Mouse (Mus musculus): ENCODE results near the gene Pafah1b3. TPM values are rescaled to one million over a fixed set of nuclear protein-coding genes. Genes with fewer than 3 reads are reported as not detected.

Gene Pafah1b3
- 125 and 126 TPM in 2 replicates for polyA plus RNA-seq (2015; fragmentation: Nextera tagmentation; extraction: Ambion mirVana)

DNA sequence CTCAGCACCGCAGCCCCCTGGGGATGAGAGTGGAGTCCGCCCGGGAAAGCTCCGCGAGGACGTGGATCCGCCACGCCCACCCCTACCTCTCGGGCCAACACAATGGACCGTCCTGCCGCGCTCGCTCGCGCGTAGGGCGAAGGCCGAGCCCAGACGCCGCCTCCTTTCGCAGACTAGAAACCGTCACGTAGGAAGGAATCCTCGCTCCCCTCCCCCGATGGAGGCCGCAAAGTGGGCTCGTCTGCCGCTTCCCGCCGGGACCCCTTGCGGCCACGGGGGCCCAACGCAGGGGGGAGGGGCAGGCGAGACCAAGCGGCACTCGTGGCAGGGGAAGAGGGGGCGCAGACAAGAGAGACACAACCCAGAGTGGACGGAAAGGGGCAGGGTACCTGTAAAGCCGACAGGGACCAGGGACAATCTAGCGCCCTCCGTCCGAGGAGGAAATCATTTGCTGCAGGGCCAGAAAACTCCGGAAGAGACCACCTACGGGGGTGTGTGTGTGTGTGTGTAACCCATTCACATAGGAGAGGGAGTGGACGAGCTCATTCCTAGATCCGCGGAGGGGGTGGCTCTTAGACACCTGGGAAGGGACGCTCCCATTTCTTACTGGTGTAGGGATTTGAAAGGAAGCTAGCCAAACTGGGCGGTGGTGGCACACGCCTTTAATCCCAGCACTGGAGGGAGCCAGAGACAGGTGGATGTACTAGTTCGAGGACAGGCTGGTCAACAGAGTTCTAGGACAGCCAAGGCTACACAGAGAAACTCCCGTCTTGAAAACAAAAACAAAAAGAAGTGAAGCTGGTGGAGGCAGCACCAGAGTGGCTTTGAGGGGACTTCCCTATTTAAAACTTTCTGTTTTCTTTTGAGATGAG, at the start of gene Pafah1b3:
TSS of gene Pafah1b3 (minus strand) at position 533 of the 872 bp plus-strand sequence.
- ATAC-seq (ENCODE audit: low FRiP score, low TSS enrichment): peak; percentile 94
- no peaks in the 10 kb centered on the region for H3K4me1 ChIP-seq (replicated peaks; ENCODE audit: control insufficient read depth, insufficient read depth)
- H3K36me3 ChIP-seq (ENCODE audit: control insufficient read depth, insufficient read depth, low read length): peaks cover 16% of the 10 kb centered on the region
- H3K27ac ChIP-seq (replicated peaks): peak within 1 kb of the TSS; percentile 95
- no peaks in the 10 kb centered on the region for H3K9me3 ChIP-seq (ENCODE audit: control insufficient read depth, low read length)
- TF ChIP-seq CTCF (IDR thresholded peaks at IDR 0.05; ENCODE audit: low read depth) (peak; percentile 64), EP300 (optimal IDR thresholded peaks at IDR 0.05) (no peak)
- peak within 1 kb of the TSS; percentile 98 for H3K4me2 ChIP-seq (replicated peaks; ENCODE audit: low read depth)
- DNase-seq (ENCODE audit: low spot score): peak; percentile 92
- peak within 1 kb of the TSS; percentile 81 for H3K9ac ChIP-seq (ENCODE audit: low read length)
- H3K4me3 ChIP-seq (ENCODE audit: low read depth, low read length): peak within 1 kb of the TSS; percentile 84
- H3K27me3 ChIP-seq (ENCODE audit: control insufficient read depth, insufficient read depth, low read length): no peaks in the 10 kb centered on the region
- WGBS: under 1% methylated on average over 47 of the region's 52 CpGs

DNA sequence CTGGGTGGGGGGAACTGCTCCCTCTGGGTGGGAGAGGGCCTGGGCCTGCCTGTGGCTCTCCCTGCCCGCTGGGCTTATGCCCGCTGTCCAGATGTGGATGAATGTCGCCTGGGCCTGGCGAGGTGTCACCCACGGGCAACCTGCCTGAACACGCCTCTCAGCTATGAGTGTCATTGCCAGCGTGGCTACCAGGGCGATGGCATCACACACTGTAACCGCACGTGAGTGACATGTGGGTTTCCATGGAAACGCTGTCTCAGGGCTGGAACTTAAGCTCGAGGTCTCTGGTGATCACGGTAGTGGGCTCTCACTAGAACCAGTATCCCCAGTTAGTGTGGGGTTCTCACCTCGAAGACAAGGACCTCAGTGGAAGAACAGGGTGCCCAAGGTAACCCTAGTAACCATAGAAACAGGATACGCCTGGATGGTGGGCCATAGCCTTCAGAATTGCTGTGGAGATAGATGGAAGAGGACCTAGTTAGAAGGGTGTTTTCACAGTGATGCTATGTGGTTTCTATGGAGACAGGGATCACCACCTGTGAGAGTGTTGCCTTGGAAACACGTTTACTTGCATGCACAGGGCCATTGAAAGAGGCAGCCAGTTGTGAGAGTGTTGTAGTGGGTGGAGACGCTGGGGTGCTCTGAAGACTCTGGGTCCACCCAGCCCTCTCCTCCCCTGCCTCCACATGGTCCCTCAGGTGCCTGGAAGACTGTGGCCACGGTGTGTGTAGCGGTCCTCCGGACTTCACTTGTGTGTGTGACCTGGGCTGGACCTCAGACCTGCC, 43.4 kb upstream of the Pafah1b3 start:
- TF ChIP-seq EP300 (optimal IDR thresholded peaks at IDR 0.05) (no peak), CTCF (IDR thresholded peaks at IDR 0.05; ENCODE audit: low read depth) (no peak)
- DNase-seq (ENCODE audit: low spot score) (no peak), ATAC-seq (ENCODE audit: low FRiP score, low TSS enrichment) (no peak; the same call in 1 of the 2 replicates)
- H3K27me3 ChIP-seq (ENCODE audit: control insufficient read depth, insufficient read depth, low read length): no peaks in the 10 kb centered on the region
- H3K4me1 ChIP-seq (replicated peaks; ENCODE audit: control insufficient read depth, insufficient read depth): no peaks in the 10 kb centered on the region
- H3K36me3 ChIP-seq (ENCODE audit: control insufficient read depth, insufficient read depth, low read length): no peaks in the 10 kb centered on the region; the same call in 1 of the 2 replicates
- no peak overlapping the region for H3K4me3 ChIP-seq (ENCODE audit: low read depth, low read length)
- no peak overlapping the region for H3K27ac ChIP-seq (replicated peaks)
- no peaks in the 10 kb centered on the region for H3K9me3 ChIP-seq (ENCODE audit: control insufficient read depth, low read length)
- 79% methylated on average over 19 of the region's 20 CpGs for WGBS
- H3K9ac ChIP-seq (ENCODE audit: low read length): no peak overlapping the region
- H3K4me2 ChIP-seq (replicated peaks; ENCODE audit: low read depth): no peak overlapping the region

DNA sequence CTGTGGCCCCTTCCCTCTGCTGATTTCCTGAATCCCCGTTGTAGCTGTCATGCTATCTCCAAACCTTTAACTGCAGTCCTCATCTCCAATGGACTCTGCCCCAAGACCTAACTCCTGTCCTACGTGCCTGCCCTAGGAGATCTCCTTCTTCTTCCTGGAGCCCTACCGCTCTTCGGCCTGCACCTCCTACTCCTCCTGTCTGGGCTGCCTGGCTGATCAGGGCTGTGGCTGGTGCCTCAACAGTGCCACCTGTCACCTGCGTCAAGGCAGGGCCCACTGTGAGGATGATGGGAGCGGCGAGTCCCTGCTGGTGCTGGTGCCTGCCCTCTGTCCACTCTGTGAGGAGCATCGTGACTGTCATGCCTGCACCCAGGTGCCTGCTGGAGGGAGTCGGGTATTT, 41.5 kb upstream of the Pafah1b3 start:
- no peak overlapping the region for H3K9ac ChIP-seq (ENCODE audit: low read length)
- H3K27ac ChIP-seq (replicated peaks): no peak overlapping the region
- no peaks in the 10 kb centered on the region for H3K4me1 ChIP-seq (replicated peaks; ENCODE audit: control insufficient read depth, insufficient read depth)
- 84% methylated on average over 9 of the region's 9 CpGs for WGBS
- H3K9me3 ChIP-seq (ENCODE audit: control insufficient read depth, low read length): no peaks in the 10 kb centered on the region
- no peak overlapping the region for H3K4me2 ChIP-seq (replicated peaks; ENCODE audit: low read depth)
- TF ChIP-seq EP300 (optimal IDR thresholded peaks at IDR 0.05) (no peak), CTCF (IDR thresholded peaks at IDR 0.05; ENCODE audit: low read depth) (no peak)
- DNase-seq (ENCODE audit: low spot score) (no peak), ATAC-seq (ENCODE audit: low FRiP score, low TSS enrichment) (no peak)
- no peak overlapping the region for H3K4me3 ChIP-seq (ENCODE audit: low read depth, low read length)
- H3K36me3 ChIP-seq (ENCODE audit: control insufficient read depth, insufficient read depth, low read length): peaks cover 5% of the 10 kb centered on the region; the same call in 1 of the 2 replicates
- H3K27me3 ChIP-seq (ENCODE audit: control insufficient read depth, insufficient read depth, low read length): no peaks in the 10 kb centered on the region

DNA sequence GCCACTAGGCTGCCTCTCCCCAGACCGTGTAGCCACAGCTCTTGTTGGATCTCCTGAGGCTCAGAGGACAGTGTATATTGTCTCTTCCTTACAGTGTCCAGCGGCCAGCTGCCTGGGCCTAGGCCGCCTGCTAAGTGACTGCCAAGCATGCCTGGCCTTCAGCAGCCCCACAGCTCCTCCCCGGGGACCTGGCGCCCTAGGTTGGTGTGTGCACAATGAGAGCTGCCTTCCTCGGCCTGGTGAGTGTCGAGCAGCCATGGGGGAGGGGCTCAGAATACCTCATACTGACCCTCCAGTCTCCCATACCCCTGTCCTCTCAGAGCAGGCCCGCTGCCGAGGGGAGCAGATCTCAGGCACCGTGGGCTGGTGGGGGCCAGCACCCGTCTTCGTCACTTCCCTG, 36.7 kb upstream of the Pafah1b3 start:
- 81% methylated on average over 12 of the region's 12 CpGs for WGBS
- H3K36me3 ChIP-seq (ENCODE audit: control insufficient read depth, insufficient read depth, low read length): peaks cover 12% of the 10 kb centered on the region
- TF ChIP-seq EP300 (optimal IDR thresholded peaks at IDR 0.05) (no peak), CTCF (IDR thresholded peaks at IDR 0.05; ENCODE audit: low read depth) (no peak)
- ATAC-seq (ENCODE audit: low FRiP score, low TSS enrichment): no peak
- no peak overlapping the region for H3K27ac ChIP-seq (replicated peaks)
- no peak for DNase-seq (ENCODE audit: low spot score)
- H3K9ac ChIP-seq (ENCODE audit: low read length): no peak overlapping the region
- H3K4me1 ChIP-seq (replicated peaks; ENCODE audit: control insufficient read depth, insufficient read depth): no peaks in the 10 kb centered on the region
- H3K4me2 ChIP-seq (replicated peaks; ENCODE audit: low read depth): no peak overlapping the region
- H3K27me3 ChIP-seq (ENCODE audit: control insufficient read depth, insufficient read depth, low read length): no peaks in the 10 kb centered on the region
- no peak overlapping the region for H3K4me3 ChIP-seq (ENCODE audit: low read depth, low read length)
- no peaks in the 10 kb centered on the region for H3K9me3 ChIP-seq (ENCODE audit: control insufficient read depth, low read length)

DNA sequence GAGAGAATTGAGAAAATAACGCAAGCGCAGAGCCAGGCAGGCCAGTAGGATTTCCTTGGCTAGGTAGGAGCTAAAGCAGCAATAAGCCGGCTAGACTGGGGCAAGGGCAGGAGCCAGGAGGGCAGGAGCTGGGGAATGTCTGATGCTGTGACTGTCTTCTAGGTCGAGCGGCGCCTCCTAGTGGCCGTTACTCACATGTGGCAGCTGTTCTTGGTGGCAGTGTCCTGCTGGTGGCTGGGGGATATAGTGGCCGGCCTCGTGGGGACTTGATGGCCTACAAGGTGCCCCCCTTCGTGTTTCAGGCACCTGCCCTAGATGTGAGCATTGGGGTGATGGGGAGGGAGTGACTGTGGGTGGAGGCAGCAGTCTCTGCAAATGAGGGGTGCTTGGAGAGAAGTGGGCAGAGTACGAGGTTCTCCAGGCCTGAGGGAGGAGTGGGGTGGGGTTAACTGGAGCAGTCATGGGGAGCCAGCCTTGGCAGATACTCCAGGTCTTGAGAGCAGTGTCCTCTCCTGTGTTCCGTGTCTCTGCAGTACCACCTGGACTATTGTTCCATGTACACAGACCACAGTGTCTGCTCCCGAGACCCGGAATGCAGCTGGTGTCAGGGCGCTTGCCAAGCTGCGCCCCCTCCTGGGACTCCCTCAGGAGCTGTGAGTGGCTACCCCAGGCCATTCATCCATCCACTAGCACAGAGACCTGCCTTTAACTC, 36.0 kb upstream of the Pafah1b3 start:
- Histone ChIP-seq H3K27me3 (ENCODE audit: control insufficient read depth, insufficient read depth, low read length) (no peaks in the 10 kb centered on the region), H3K27ac (replicated peaks) (no peak overlapping the region), H3K9ac (ENCODE audit: low read length) (no peak overlapping the region), H3K4me3 (ENCODE audit: low read depth, low read length) (no peak overlapping the region), H3K9me3 (ENCODE audit: control insufficient read depth, low read length) (no peaks in the 10 kb centered on the region), H3K36me3 (ENCODE audit: control insufficient read depth, insufficient read depth, low read length) (peaks cover 12% of the 10 kb centered on the region), H3K4me1 (replicated peaks; ENCODE audit: control insufficient read depth, insufficient read depth) (no peaks in the 10 kb centered on the region), H3K4me2 (replicated peaks; ENCODE audit: low read depth) (no peak overlapping the region)
- TF ChIP-seq EP300 (optimal IDR thresholded peaks at IDR 0.05) (no peak), CTCF (IDR thresholded peaks at IDR 0.05; ENCODE audit: low read depth) (peak; percentile 89)
- ATAC-seq (ENCODE audit: low FRiP score, low TSS enrichment) (peak; percentile 73), DNase-seq (ENCODE audit: low spot score) (peak; percentile 84)
- WGBS: 40% methylated on average over 16 of the region's 16 CpGs

All from stomach, postnatal 0 days (tissue).